Mouse (Mus musculus) intestine, postnatal 0 days (tissue): ENCODE results near the gene Vps51. TPM values are rescaled to one million over a fixed set of nuclear protein-coding genes. Genes with fewer than 3 reads are reported as not detected.

Experiments used
- ATAC-seq: fragments of 200-750 bp; cut with Nextera tagmentation; 2 replicates; pipeline ENCODE4 v1.8.0; 2017; ENCODE audit warnings: mild to moderate bottlenecking, moderate TSS enrichment, moderate library complexity
- H3K27ac ChIP-seq: fragments of 300-500 bp; sonication (generic); 2 replicates; pipeline ENCODE4 v1.5.1; 2014; ENCODE audit warnings: mild to moderate bottlenecking, low read depth, low read length, moderate library complexity
- H3K27me3 ChIP-seq: fragments of 300-500 bp; sonication (generic); replicated peaks from 2 replicates; pipeline ENCODE4 v1.6.1; 2014; ENCODE audit warnings: low read length, mixed read lengths; ENCODE audit not compliant: control insufficient read depth, insufficient read depth
- H3K36me3 ChIP-seq: fragments of 300-500 bp; sonication (generic); 2 replicates; pipeline ENCODE4 v1.6.1; 2014; ENCODE audit warnings: mild to moderate bottlenecking, moderate library complexity; ENCODE audit not compliant: control insufficient read depth, insufficient read depth
- H3K4me1 ChIP-seq: fragments of 300-500 bp; sonication (generic); replicated peaks from 2 replicates; pipeline ENCODE4 v1.6.1; 2014; ENCODE audit warnings: antibody characterized with exemption, low read length, mixed read lengths; ENCODE audit not compliant: control insufficient read depth, insufficient read depth
- H3K4me2 ChIP-seq: fragments of 300-500 bp; sonication (generic); replicated peaks from 2 replicates; pipeline ENCODE4 v1.6.1; 2014; ENCODE audit warnings: low read depth, mild to moderate bottlenecking, moderate library complexity
- H3K4me3 ChIP-seq: fragments of 300-500 bp; sonication (generic); 2 replicates; pipeline ENCODE4 v1.5.1; 2014; ENCODE audit warnings: low read depth, low read length
- H3K9ac ChIP-seq: fragments of 300-500 bp; sonication (generic); 2 replicates; pipeline ENCODE4 v1.6.1; 2014; ENCODE audit warnings: mild to moderate bottlenecking, low read depth, low read length
- H3K9me3 ChIP-seq: fragments of 300-500 bp; sonication (generic); 2 replicates; pipeline ENCODE4 v1.6.1; 2016; ENCODE audit warnings: mixed run types; ENCODE audit not compliant: control insufficient read depth
- CTCF ChIP-seq: sonication (generic); IDR thresholded peaks from 2 replicates; pipeline ENCODE4 v1.5.1; 2016; ENCODE audit warnings: low read depth, mild to moderate bottlenecking, control low read depth, antibody characterized with exemption, moderate library complexity
- WGBS: fragments of 180-500 bp; shearing (Covaris S2); extraction: QIAGEN DNeasy Blood & Tissue Kit; methylation state at CpG from one replicate; pipeline ENCODE4 v1.1.7; 2014; 5-methylcytosine and 5-hydroxymethylcytosine counted together
- polyA plus RNA-seq: library from polyadenylated mRNA; unstranded; fragments of >200 nt; fragmentation: Nextera tagmentation; extraction: Ambion mirVana; gene quantifications from 2 replicates; pipeline ENCODE4 v1.2.1, GENCODE M21; 2015

Gene Vps51
- polyA plus RNA-seq, 1 experiment from 2014 or later: 42.4 TPM

- peak within 1 kb of the TSS; percentile 73 for H3K4me2 ChIP-seq
- H3K27me3 ChIP-seq: no peaks in the 10 kb centered on the region
- H3K27ac ChIP-seq: peak within 1 kb of the TSS; percentile 51
- H3K36me3 ChIP-seq: peaks cover 33% of the 10 kb centered on the region
- peak within 1 kb of the TSS; percentile 63 for H3K9ac ChIP-seq
- peak; percentile 84 for ATAC-seq
- WGBS: under 1% methylated on average over 61 of the region's 63 CpGs
- no peaks in the 10 kb centered on the region for H3K9me3 ChIP-seq
- peak within 1 kb of the TSS; percentile 62 for H3K4me3 ChIP-seq
- TF ChIP-seq CTCF: no peak
- H3K4me1 ChIP-seq: peaks cover 9% of the 10 kb centered on the region; the same call in 1 of the 2 replicates
Observed at GRCm38 (mm10) chr19:6057313-6058096, 19.5 kb downstream of the Vps51 start, which contains the start of the genes Mrpl49 and Fau. Gene Mrpl49, minus strand, starts transcription at chr19:6057785. Gene Fau, plus strand, starts transcription at chr19:6057844.

DNA sequence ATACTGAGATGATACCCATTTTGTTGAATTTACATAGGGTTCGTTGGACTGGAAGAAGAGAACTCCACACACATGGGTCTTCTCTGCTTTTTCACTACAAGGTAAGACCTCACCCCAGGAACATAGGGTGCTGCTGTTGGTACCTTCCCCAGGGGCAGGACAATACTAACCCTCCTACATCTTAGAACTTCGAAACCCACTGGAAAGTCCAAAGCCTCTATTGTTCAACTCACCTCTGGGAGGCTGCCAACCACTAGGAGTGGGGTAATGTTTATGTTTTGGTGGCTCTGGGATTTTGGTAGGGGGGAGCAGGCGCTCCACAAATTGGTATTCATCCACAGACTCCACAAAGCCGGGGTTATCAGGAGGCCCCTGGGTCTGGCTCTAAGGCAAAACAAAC lies 20.3 kb downstream of the Vps51 start:
- H3K9me3 ChIP-seq: no peaks in the 10 kb centered on the region
- no peak overlapping the region for H3K27ac ChIP-seq
- H3K4me3 ChIP-seq: peak overlapping the region; percentile 62
- no peak for TF ChIP-seq CTCF
- H3K27me3 ChIP-seq: no peaks in the 10 kb centered on the region
- ATAC-seq: no peak
- WGBS: 41% methylated on average over 4 of the region's 4 CpGs
- peak overlapping the region; percentile 63 for H3K9ac ChIP-seq
- H3K4me1 ChIP-seq: peaks cover 4% of the 10 kb centered on the region; the same call in 1 of the 2 replicates
- H3K36me3 ChIP-seq: peaks cover 41% of the 10 kb centered on the region
- H3K4me2 ChIP-seq: peak overlapping the region; percentile 73

DNA sequence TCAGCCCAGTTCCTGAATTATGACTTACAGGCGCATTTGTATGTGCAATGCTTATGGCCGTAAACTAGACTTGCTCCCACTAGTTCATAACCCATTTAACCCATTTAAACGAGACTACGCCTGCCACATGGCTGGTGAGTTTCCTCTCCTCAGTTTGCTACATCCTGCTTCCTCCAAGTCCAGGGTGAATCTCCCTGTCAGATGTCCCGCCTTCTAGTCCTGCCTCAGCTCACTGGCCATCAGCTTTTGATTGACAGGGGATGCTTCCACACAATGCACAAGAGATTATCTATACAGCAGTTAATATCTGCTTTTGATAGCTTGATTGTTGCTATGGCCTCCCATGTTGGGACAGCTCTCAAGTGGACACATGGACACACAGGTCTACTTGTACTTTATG lies 22.7 kb downstream of the Vps51 start:
- H3K4me3 ChIP-seq: no peak overlapping the region
- peaks cover 65% of the 10 kb centered on the region for H3K36me3 ChIP-seq
- H3K4me1 ChIP-seq: peaks cover 4% of the 10 kb centered on the region; the same call in 1 of the 2 replicates
- H3K4me2 ChIP-seq: no peak overlapping the region
- peak overlapping the region; percentile 28; the same call in 1 of the 2 replicates for H3K27ac ChIP-seq
- 57% methylated on average over 5 of the region's 5 CpGs for WGBS
- no peak for TF ChIP-seq CTCF
- H3K27me3 ChIP-seq: no peaks in the 10 kb centered on the region
- H3K9ac ChIP-seq: no peak overlapping the region
- no peaks in the 10 kb centered on the region for H3K9me3 ChIP-seq
- ATAC-seq: no peak

GRCm38 (mm10) chr19:6052516-6052915 lies 24.5 kb downstream of the Vps51 start:
- no peak overlapping the region for H3K4me3 ChIP-seq
- 81% methylated on average over 7 of the region's 7 CpGs for WGBS
- ATAC-seq: no peak
- H3K27me3 ChIP-seq: no peaks in the 10 kb centered on the region
- H3K9me3 ChIP-seq: no peaks in the 10 kb centered on the region
- H3K9ac ChIP-seq: no peak overlapping the region
- TF ChIP-seq CTCF: no peak
- no peak overlapping the region for H3K4me2 ChIP-seq
- peaks cover 4% of the 10 kb centered on the region for H3K4me1 ChIP-seq
- H3K27ac ChIP-seq: no peak overlapping the region
- peaks cover 73% of the 10 kb centered on the region for H3K36me3 ChIP-seq

DNA sequence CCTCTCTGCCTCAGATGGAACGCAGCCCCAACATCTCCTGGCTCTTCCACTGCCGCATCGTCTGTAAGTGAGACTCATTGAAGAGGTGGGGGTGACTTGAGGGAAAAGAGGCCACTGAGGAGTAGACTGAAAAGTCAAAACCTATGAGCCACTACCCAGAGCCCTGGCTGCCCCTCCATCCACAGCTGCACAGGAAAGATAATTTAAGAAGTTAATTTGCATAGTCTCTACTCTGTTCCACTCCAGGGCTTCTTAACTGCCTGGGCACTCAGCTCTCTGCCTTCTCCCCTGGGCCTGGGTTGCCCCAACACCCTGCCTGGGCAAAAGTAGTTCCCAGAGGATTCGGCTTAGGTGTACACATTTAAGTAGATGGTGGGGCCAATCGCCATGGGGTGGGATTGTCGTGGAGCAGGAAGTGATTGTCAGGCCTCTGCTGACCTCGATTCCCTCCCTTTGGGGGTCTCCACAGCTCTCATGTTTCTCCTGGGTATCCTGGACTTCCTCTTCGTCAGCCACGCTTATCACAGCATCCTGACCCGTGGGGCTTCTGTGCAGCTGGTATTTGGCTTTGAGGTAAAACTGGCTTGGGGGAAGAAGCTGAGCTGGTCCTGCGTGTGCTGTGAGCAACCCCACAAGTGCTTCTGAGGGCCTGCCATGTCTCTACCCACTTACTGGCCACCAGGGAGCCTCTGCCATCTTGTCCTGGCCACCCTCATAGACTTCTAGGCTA lies 28.2 kb downstream of the Vps51 start:
- Histone ChIP-seq H3K9me3 (no peaks in the 10 kb centered on the region), H3K9ac (no peak overlapping the region), H3K4me3 (no peak overlapping the region), H3K4me2 (no peak overlapping the region), H3K27ac (no peak overlapping the region), H3K27me3 (no peaks in the 10 kb centered on the region), H3K4me1 (no peaks in the 10 kb centered on the region; the same call in 1 of the 2 replicates), H3K36me3 (peaks cover 56% of the 10 kb centered on the region)
- no peak for ATAC-seq
- 88% methylated on average over 11 of the region's 11 CpGs for WGBS
- no peak for TF ChIP-seq CTCF

DNA sequence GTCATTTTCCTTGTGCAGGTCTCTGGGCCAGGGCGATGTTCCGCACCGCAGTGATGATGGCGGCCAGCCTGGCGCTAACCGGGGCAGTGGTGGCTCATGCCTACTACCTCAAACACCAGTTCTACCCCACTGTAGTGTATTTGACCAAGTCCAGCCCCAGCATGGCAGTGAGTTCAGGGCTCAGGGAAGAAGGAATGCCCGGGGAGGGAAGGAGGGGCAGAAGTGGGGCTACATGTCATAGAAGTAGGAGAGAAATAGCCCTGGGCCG lies 29.2 kb downstream of the Vps51 start:
- peak overlapping the region; percentile 87 for H3K4me3 ChIP-seq
- ATAC-seq: no peak
- no peaks in the 10 kb centered on the region for H3K9me3 ChIP-seq
- 72% methylated on average over 8 of the region's 8 CpGs for WGBS
- peaks cover 46% of the 10 kb centered on the region for H3K36me3 ChIP-seq
- no peaks in the 10 kb centered on the region; the same call in 1 of the 2 replicates for H3K4me1 ChIP-seq
- H3K4me2 ChIP-seq: peak overlapping the region; percentile 90
- no peak for TF ChIP-seq CTCF
- H3K9ac ChIP-seq: peak overlapping the region; percentile 77
- no peaks in the 10 kb centered on the region for H3K27me3 ChIP-seq
- 0 out of 2 replicates have a peak overlapping the region, but pooled peaks have one; percentile 97 for H3K27ac ChIP-seq
